Mouse (Mus musculus): ENCODE results near the gene Slc13a1.

GRCm38 (mm10) chr6:24047014-24047770, 120.7 kb downstream of the Slc13a1 start:
- no peak for TF ChIP-seq CTCF (conservative IDR thresholded peaks at IDR 0.05; ENCODE audit: low read length)
- no peak for TF ChIP-seq POU5F1 (IDR thresholded peaks at IDR 0.05; ENCODE audit: borderline replicate concordance, low read length)
- no peak for TF ChIP-seq NANOG (IDR thresholded peaks at IDR 0.05; ENCODE audit: borderline replicate concordance, low read length)

Measured in E14TG2a.4 (cell line).